Mouse (Mus musculus) forebrain, embryonic 14.5 days (tissue): ENCODE results near the gene Gadd45a. TPM values are rescaled to one million over a fixed set of nuclear protein-coding genes. Genes with fewer than 3 reads are reported as not detected.
"Not testable (repeated sequence)": the region's sequence is repeated elsewhere in the genome, so short reads cannot be mapped to it uniquely, and the experiment has no call there.

Experiments
- ATAC-seq: fragments of 200-750 bp; cut with Nextera tagmentation; 2 replicates; pipeline ENCODE4 v1.8.0; 2017; ENCODE audit warnings: mild to moderate bottlenecking, moderate library complexity
- DNase-seq: peaks from one replicate; pipeline ENCODE4 v3.0.0-alpha.2; 2015; ENCODE audit warnings: low spot score
- H3K27ac ChIP-seq: fragments of 300-500 bp; sonication (generic); 2 replicates; pipeline ENCODE4 v1.5.1; 2014; ENCODE audit warnings: low read depth, mild to moderate bottlenecking, control low read depth, low read length, moderate library complexity
- H3K27me3 ChIP-seq: fragments of 300-500 bp; sonication (generic); replicated peaks from 2 replicates; pipeline ENCODE4 v1.6.1; 2014; ENCODE audit warnings: low read length, control low read depth, mixed read lengths; ENCODE audit not compliant: control insufficient read depth, insufficient read depth
- H3K36me3 ChIP-seq: fragments of 300-500 bp; sonication (generic); 2 replicates; pipeline ENCODE4 v1.6.1; 2014; ENCODE audit warnings: low read length, control low read depth; ENCODE audit not compliant: control insufficient read depth, insufficient read depth
- H3K4me1 ChIP-seq: fragments of 300-500 bp; sonication (generic); 2 replicates; pipeline ENCODE4 v1.6.1; 2014; ENCODE audit warnings: antibody characterized with exemption, low read length, control low read depth; ENCODE audit not compliant: control insufficient read depth, insufficient read depth
- H3K4me2 ChIP-seq: fragments of 300-500 bp; sonication (generic); 2 replicates; pipeline ENCODE4 v1.6.1; 2014; ENCODE audit warnings: mild to moderate bottlenecking, control low read depth, low read length
- H3K4me3 ChIP-seq: fragments of 300-500 bp; sonication (generic); 2 replicates; pipeline ENCODE4 v1.5.1; 2014; ENCODE audit warnings: low read depth, low read length, control low read depth
- H3K9ac ChIP-seq: fragments of 300-500 bp; sonication (generic); 2 replicates; pipeline ENCODE4 v1.6.1; 2014; ENCODE audit warnings: mild to moderate bottlenecking, low read length, control low read depth, moderate library complexity
- H3K9me3 ChIP-seq: fragments of 300-500 bp; sonication (generic); replicated peaks from 2 replicates; pipeline ENCODE4 v1.6.1; 2016; ENCODE audit warnings: low read length, control low read depth, mixed read lengths; ENCODE audit not compliant: control insufficient read depth
- WGBS: fragments of 180-500 bp; shearing (Covaris S2); extraction: QIAGEN DNeasy Blood & Tissue Kit; methylation state at CpG from one replicate; pipeline ENCODE4 v1.1.7; 2014; 5-methylcytosine and 5-hydroxymethylcytosine counted together
- polyA plus RNA-seq: library from polyadenylated mRNA; unstranded; fragments of >200 nt; fragmentation: Nextera tagmentation; extraction: Ambion mirVana; gene quantifications from 2 replicates; pipeline ENCODE4 v1.2.1, GENCODE M21; 2014

The Gadd45a gene
- polyA plus RNA-seq, 1 experiment from 2014 or later = 9.4 TPM

DNA sequence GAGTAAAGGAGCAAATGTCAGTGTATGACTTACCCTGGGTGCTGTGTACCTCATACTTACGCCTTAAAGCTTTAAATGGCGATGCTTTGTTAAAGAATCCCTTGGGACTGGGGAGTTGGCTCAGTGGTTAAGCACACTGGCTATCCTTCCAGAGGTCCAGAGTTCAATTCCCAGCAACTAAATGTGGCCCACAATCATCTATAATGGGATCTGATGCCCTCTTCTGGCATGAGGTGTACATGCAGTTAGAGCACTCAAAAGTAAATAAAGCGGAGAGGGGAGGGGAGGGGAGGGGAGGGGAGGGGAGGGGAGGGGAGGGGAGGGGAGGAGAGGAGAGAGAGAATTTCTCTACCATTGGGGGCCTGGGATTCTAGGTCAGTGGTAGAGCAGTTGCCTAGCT, 1.7 kb upstream of the Gadd45a start:
- Histone ChIP-seq H3K9me3 (no peaks in the 10 kb centered on the region), H3K4me1 (peaks cover 9% of the 10 kb centered on the region; the same call in 1 of the 2 replicates), H3K4me2 (no peak overlapping the region), H3K27ac (no peak overlapping the region), H3K9ac (no peak overlapping the region), H3K36me3 (no peaks in the 10 kb centered on the region), H3K4me3 (no peak overlapping the region), H3K27me3 (no peaks in the 10 kb centered on the region)
- ATAC-seq (no peak), DNase-seq (no peak)
- WGBS = 95% methylated on average over 2 of the region's 3 CpGs

DNA sequence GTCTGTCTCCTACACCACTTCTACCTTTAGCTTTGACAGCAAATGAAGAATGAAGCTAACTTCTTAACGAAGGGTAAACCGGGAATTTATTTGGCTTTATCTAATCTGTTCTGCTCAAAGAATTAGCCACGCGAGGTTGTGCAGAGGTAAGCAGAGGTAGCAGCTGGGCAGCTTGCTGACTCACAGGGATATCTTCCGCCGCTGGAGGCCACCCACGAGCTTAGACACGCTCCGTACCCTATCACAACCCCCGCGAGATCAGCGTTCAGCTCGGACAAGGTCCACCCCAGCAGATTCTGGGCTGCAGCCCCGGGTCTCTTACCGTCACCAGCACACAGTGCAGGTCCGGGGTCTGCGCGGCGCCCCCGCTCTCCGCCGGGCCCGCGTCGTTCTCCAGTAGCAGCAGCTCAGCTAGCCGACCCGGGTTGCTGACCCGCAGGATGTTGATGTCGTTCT, 873 bp downstream of the Gadd45a start:
- Histone ChIP-seq H3K4me1 (peaks cover 9% of the 10 kb centered on the region; the same call in 1 of the 2 replicates), H3K27ac (peak overlapping the region; percentile 83), H3K9ac (peak overlapping the region; percentile 82), H3K27me3 (no peaks in the 10 kb centered on the region), H3K4me2 (peak overlapping the region; percentile 78), H3K4me3 (peak overlapping the region; percentile 76), H3K9me3 (no peaks in the 10 kb centered on the region), H3K36me3 (no peaks in the 10 kb centered on the region)
- ATAC-seq (peak; percentile 66), DNase-seq (peak; percentile 84)
- WGBS = under 1% methylated on average over 29 of the region's 29 CpGs

DNA sequence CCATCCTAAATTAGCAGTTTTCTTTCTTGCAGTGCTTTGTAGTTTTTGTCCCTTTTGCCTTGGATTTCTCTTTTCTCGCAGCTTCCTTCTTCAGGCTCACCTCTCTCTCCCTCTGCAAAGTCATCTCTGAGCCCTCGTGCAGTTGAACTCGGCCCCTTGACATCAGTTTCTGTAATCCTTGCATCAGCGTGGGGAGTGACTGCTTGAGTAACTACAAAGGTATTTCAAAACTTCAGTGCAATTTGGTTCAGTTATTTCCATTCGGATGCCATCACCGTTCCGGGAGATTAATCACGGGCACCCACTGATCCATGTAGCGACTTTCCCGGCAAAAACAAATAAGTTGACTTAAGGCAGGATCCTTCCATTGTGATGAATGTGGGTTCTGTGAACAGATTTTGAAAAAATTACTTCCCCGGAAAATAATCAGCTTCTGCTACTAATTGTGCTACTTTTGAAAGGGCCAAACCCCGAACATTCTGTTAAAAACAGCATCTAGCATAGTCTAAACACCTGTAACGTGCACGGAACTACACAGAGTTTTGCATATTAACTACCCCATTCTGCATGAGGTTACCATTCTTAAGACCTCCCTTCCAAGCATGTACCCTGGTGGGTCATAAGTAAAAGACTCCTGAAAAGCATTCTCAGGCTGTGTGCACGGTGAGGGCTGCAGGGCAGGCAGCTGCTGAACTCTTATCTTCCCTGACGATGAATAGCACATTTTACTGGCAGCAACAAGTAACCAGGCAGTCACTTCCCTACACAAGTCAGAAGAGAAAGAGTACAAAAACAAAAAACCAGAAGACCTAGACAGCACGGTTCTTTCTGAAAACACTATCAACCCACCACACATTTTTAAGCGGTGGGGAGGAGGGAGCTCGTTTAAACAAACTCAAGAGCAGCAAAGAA, 1.6 kb downstream of the Gadd45a start:
- Histone ChIP-seq H3K9me3 (no peaks in the 10 kb centered on the region), H3K36me3 (no peaks in the 10 kb centered on the region), H3K27ac (no peak overlapping the region), H3K4me1 (peaks cover 9% of the 10 kb centered on the region; the same call in 1 of the 2 replicates), H3K4me3 (peak overlapping the region; percentile 76), H3K4me2 (peak overlapping the region; percentile 78), H3K9ac (peak overlapping the region; percentile 82; the same call in 1 of the 2 replicates), H3K27me3 (no peaks in the 10 kb centered on the region)
- DNase-seq (no peak), ATAC-seq (no peak)
- WGBS = 6% methylated on average over 19 of the region's 19 CpGs

GRCm38 (mm10) chr6:67034331-67035130, 2.7 kb downstream of the Gadd45a start:
- no peak overlapping the region for H3K9ac ChIP-seq
- 47% methylated on average over 7 of the region's 7 CpGs for WGBS

DNA sequence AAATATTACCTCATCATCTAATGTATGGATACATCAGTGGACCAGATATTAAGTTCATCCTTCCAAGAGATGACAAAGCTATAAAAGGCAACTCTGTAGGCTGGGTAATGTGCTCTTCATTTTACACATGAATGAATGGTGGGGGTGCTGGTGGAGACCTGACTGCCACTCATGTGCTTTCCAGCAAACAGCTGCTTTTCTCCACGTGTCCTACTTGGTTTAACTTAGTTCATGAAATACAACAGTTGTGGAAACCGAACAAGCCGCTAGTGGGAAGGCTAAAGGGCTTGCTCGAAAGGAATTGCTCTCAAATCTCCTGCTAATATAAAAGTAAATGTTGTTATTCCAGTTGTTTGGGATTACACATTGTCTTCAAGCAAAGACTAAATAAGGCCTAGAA, 3.7 kb downstream of the Gadd45a start:
- 72% methylated on average over 4 of the region's 4 CpGs for WGBS
- Histone ChIP-seq H3K4me2 (no peak overlapping the region), H3K27ac (no peak overlapping the region), H3K36me3 (no peaks in the 10 kb centered on the region), H3K4me1 (peaks cover 9% of the 10 kb centered on the region), H3K9me3 (no peaks in the 10 kb centered on the region), H3K27me3 (no peaks in the 10 kb centered on the region), H3K9ac (no peak overlapping the region), H3K4me3 (no peak overlapping the region)
- no peak for ATAC-seq
- no peak for DNase-seq

More at GRCm38 (mm10) chr6:67034331-67035130, 2.7 kb downstream of the Gadd45a start:
- H3K9me3 ChIP-seq = no peaks in the 10 kb centered on the region
- H3K36me3 ChIP-seq = no peaks in the 10 kb centered on the region
- DNase-seq (no peak), ATAC-seq (no peak)
- H3K27me3 ChIP-seq = no peaks in the 10 kb centered on the region
- no peak overlapping the region for H3K27ac ChIP-seq
- no peak overlapping the region for H3K4me3 ChIP-seq
- H3K4me1 ChIP-seq = peaks cover 9% of the 10 kb centered on the region
- peak overlapping the region; percentile 0; the same call in 1 of the 2 replicates for H3K4me2 ChIP-seq

- not testable (repeated sequence) for H3K36me3 ChIP-seq, H3K9ac ChIP-seq, H3K4me1 ChIP-seq, ATAC-seq, H3K9me3 ChIP-seq, H3K4me3 ChIP-seq, H3K4me2 ChIP-seq, H3K27ac ChIP-seq, DNase-seq, H3K27me3 ChIP-seq
- 92% methylated on average over 3 of the region's 4 CpGs for WGBS
Measured at GRCm38 (mm10) chr6:67032972-67033371, 4.3 kb downstream of the Gadd45a start.

DNA sequence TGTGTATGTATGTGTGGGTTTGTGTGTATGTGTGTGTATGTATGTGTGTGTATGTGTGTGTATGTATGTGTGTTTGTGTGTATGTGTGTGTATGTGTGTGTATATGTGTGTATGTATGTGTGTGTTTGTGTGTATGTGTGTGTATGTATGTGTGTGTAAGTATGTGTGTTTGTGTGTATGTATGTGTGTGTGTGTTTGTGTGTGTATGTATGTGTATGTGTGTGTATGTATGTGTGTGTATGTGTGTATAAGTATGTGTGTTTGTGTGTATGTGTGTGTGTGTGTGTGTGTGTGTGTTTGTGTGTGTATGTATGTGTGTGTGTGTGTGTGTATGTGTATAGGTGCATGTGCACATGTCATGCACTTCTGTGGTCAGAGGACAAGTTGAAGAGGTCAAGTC, 4.7 kb downstream of the Gadd45a start:
- H3K4me1 ChIP-seq, H3K4me2 ChIP-seq, H3K36me3 ChIP-seq, H3K4me3 ChIP-seq, ATAC-seq, H3K27me3 ChIP-seq, H3K9me3 ChIP-seq, DNase-seq, H3K9ac ChIP-seq, H3K27ac ChIP-seq: not testable (repeated sequence)

- no peak for ATAC-seq
- H3K4me2 ChIP-seq = no peak overlapping the region
- 33% methylated on average over 5 of the region's 5 CpGs for WGBS
Measured at GRCm38 (mm10) chr6:67030846-67031245, 6.4 kb downstream of the Gadd45a start.

More at GRCm38 (mm10) chr6:67030846-67031245, 6.4 kb downstream of the Gadd45a start:
- DNase-seq = no peak
- H3K36me3 ChIP-seq = no peaks in the 10 kb centered on the region
- no peak overlapping the region for H3K4me3 ChIP-seq
- peaks cover 7% of the 10 kb centered on the region for H3K4me1 ChIP-seq
- H3K27me3 ChIP-seq = no peaks in the 10 kb centered on the region
- H3K9ac ChIP-seq = no peak overlapping the region
- no peak overlapping the region for H3K27ac ChIP-seq
- no peaks in the 10 kb centered on the region for H3K9me3 ChIP-seq
